Mouse (Mus musculus) adipose tissue, adult 10 weeks (tissue): ENCODE data around the gene Espn. TPM values are rescaled to one million over a fixed set of nuclear protein-coding genes. Genes with fewer than 3 reads are reported as not detected.

Source experiments
- polyA plus RNA-seq: library from polyadenylated mRNA; stranded (reverse); fragments of 350-450 nt; fragmentation: Illumina TruSeq; extraction: RNeasy Lipid Tissue Mini Kit (QIAGEN cat#74804); gene quantifications from one replicate; pipeline ENCODE4 v1.2.3, GENCODE M21; 2014; ENCODE audit warnings: low read depth, low replicate concordance

Espn gene
- polyA plus RNA-seq = 71.0 TPM

DNA sequence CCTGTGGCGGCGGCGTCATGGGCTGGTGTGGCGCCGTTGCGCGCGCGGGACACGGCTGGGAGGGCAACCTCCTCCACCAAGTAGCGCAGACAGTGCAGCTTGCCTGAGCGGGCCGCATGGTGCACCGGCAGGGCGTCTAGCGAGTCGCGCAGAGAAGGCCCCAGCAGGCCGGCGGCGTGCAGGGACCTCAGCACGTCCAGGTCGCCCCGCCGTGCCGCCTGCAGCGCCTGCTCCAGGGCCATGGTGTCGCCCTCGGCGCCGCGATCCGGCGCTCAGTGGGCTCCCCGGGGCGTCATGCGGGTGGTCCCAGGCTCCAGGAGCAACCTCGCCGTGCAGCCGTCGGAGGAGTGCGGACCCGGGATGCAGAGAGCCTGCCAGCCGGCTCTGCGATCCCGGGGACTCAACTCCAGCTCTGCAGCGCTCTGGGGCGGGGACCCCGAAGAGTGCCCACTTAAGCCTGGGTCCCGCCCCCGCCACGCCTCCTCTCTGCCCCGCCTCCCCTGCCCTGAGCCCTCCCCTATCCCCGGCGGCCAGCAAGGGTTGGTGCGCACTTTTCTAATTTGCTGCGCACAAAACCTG lies at the start of gene Espn:
TSS of gene Espn (minus strand) at position 406 of the 579 bp plus-strand sequence.

DNA sequence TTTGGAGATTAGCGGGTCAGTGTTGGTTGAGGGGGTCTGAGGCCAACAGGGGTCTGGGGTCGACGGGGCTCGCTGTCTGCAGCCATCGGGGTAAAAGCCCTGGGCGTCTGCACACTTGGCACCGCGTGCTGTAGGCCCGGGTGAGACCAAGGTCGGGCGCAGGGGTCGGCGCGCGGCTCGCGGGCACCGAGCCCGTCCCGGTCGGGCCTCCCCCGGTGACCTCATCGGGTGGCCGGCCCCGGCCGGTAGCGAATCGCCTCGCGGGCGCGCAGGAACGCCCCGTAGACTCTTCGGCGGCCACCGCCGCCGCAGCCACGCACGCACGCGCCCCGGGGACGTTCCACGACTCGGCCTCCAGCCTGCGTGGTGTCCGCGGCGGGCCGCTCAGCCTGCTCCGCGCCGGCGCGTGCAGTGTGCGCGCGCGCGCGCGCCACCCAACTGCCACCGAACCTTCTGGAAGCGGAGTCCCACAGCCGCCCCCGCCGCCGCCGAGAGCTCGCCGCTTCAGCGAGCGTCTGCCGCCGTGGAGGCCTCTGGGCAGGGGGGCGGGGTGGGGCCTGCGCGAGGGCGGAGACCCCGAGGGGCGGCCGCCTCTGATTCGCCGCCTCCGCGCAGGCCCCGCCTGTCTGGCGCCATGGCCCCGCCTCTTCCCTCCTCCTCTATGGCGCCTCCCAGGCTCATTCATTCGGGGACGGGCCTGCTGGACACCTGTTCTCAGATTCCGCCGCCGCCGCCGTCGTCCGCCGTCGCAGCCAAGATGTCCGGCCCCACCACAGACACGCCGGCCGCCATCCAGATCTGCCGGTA lies 25.6 kb upstream of the Espn start, which contains the start of gene Acot7:
TSS of gene Acot7 (plus strand) at position 598 of the 807 bp plus-strand sequence.

DNA sequence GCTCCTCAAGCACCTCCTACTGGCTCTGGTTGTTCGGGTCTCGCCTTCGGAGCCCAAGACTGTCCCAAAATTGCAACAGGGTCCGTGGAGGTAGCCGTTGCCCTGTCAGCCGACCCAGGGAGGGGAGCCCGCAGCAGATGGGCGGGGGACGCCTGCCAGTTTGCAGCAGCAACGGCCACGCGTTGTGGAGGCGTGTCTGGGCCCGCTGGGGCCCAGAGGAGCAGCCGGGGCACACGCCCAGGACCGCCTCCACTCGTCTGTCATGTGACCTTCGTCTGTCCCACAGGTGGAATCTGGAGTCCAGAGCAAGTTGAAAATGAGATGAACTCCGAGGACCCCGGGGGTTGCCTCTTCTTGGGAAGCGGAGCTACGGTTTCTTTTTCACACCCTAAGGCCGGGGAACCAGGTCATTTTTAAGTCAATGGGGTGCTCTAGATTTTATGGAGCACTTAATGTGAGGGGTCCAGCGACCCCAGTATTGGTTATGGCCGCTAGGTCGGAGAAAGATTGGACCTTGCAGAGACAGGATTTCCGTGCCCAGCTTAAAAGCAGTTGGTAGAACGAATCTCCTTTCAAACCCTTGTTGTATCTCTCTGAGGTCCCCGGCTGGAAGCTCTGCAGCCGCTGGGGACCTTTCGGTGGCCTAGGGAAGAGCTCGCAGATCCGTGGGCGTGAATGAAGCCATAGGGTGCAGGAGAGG lies 6.6 kb upstream of the Espn start, which contains the start of gene Hes2:
TSS of gene Hes2 (plus strand) at position 283 of the 700 bp plus-strand sequence.

DNA sequence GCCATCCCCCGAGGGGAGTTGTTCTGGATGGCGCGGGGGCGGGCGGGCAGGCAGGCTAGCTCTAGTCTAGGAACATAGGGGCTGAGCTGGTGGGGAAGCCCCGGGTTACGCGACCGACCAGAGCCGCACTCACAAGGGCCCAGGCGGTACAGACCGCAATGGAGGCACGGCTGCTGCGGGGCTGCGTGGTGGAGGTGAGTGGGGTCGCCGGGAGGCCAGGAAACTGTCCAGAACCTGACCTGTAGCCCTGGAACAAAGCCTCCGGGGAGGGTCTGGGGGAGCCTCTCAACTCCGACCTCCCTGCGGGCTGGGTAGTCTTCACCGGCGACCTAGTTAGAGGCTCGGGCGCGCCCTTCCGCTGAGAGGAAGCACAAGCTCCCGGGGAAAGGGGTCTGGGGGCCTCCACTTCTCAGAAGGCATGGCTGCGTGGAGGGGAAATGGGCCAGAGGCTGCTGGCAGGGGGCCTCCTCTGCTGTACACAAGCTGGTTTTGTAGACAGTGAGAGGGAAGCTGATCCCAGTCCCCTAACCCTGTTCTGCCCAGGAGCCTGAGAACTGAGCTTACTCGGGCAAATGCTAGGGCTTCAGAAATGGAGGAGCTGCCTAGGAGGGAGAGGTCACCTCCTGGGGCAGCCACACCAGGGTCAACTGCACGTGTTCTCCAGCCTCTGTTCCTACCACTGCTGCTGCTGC lies 36.1 kb downstream of the Espn start, which contains the start of gene Tnfrsf25:
TSS of gene Tnfrsf25 (plus strand) at position 14 of the 692 bp plus-strand sequence.

DNA sequence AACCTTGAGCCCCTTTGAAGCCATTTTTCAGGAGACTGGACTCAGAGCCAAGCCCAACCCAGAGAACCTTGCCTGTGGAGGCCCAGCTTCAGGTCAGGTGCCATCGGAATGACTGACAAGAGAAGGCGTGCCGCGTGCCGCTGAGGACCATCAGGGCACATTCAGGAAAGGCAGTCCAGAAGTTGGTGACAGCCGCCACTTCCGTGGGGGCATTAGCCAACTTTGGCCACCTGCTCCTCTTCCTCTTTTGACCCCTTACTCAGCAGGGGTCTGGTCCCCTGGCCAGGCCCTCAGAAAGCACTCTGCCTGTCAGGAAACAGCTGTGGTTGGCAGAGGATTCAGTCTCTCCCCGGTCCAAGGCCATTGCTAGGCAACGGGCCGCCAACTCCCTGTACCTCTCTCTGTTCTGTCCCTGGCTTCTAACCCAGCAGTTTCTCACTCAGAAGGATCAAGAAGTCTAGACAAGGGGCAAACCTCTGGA lies 80.0 kb downstream of the Espn start, which contains the start of gene Plekhg5:
TSS of gene Plekhg5 (plus strand) at position 378 of the 481 bp plus-strand sequence.

Other genes starting within 250 kb of the Espn start
- 39.0 TPM for gene Dnajc11, start 218.7 kb downstream of the Espn start, polyA plus RNA-seq
- gene Thap3, start 163.4 kb downstream of the Espn start, polyA plus RNA-seq = 40.2 TPM
- 17.1 TPM for gene Phf13, start 156.1 kb downstream of the Espn start, polyA plus RNA-seq
- gene Klhl21, start 143.6 kb downstream of the Espn start, polyA plus RNA-seq = 16.3 TPM
- gene Zbtb48, start 124.7 kb downstream of the Espn start, polyA plus RNA-seq = 8.5 TPM
- 2.2 TPM for gene Tas1r1, start 113.8 kb downstream of the Espn start, polyA plus RNA-seq
- gene Nol9, start 113.0 kb downstream of the Espn start, polyA plus RNA-seq = 18.6 TPM
- gene Plekhg5, start 79.9 kb downstream of the Espn start, polyA plus RNA-seq = 27.6 TPM
- 6.8 TPM for gene Tnfrsf25, start 36.4 kb downstream of the Espn start, polyA plus RNA-seq
- 0.38 TPM for gene Hes2, start 6.5 kb upstream of the Espn start, polyA plus RNA-seq
- gene Acot7, start 25.8 kb upstream of the Espn start, polyA plus RNA-seq = 37.1 TPM
- gene Gpr153, start 121.9 kb upstream of the Espn start, polyA plus RNA-seq = 13.3 TPM
- not detected for gene Hes3, start 139.3 kb upstream of the Espn start, polyA plus RNA-seq
- 32.9 TPM for gene Icmt, start 144.9 kb upstream of the Espn start, polyA plus RNA-seq
- gene Rnf207, start 166.6 kb upstream of the Espn start, polyA plus RNA-seq = 2.8 TPM
- gene Rpl22, start 173.4 kb upstream of the Espn start, polyA plus RNA-seq = 632 TPM
- 1.6 TPM for gene Chd5, start 186.3 kb upstream of the Espn start, polyA plus RNA-seq